Mouse (Mus musculus) ZHBTc4 (cell line): ENCODE measurements around the gene Capn10.

Source experiments
- DNase-seq: peaks from one replicate; pipeline ENCODE4 v3.0.0-alpha.2; 2011; ENCODE audit warnings: low read depth, low spot score

Gene Capn10

GRCm38 (mm10) chr1:92976141-92976566 lies 42.0 kb downstream of the Capn10 start:
- DNase-seq = no peak

GRCm38 (mm10) chr1:92978645-92979044 lies 44.5 kb downstream of the Capn10 start:
- peak; percentile 81 for DNase-seq

- peak; percentile 9 for DNase-seq
These were observed 45.0 kb downstream of the Capn10 start for GRCm38 (mm10) chr1:92979073-92979602.

GRCm38 (mm10) chr1:92981056-92981845 lies 47.1 kb downstream of the Capn10 start:
- DNase-seq = no peak

- DNase-seq = no peak
These were observed 48.9 kb downstream of the Capn10 start for GRCm38 (mm10) chr1:92982931-92983605.

GRCm38 (mm10) chr1:92984999-92985398 lies 50.8 kb downstream of the Capn10 start:
- no peak for DNase-seq

- no peak for DNase-seq
These were observed 54.7 kb downstream of the Capn10 start for GRCm38 (mm10) chr1:92988894-92989293.

GRCm38 (mm10) chr1:92989891-92990290 lies 55.7 kb downstream of the Capn10 start:
- DNase-seq = no peak

GRCm38 (mm10) chr1:92992214-92992855 lies 58.2 kb downstream of the Capn10 start:
- DNase-seq = no peak

GRCm38 (mm10) chr1:92992880-92993279 lies 58.7 kb downstream of the Capn10 start:
- no peak for DNase-seq
